Mouse (Mus musculus): ENCODE results near the gene Pimreg. TPM values are rescaled to one million over a fixed set of nuclear protein-coding genes. Genes with fewer than 3 reads are reported as not detected.
A peak's percentile ranks its signal among the peaks of the same experiment; 100 is the strongest.

The Pimreg gene
- polyA plus RNA-seq, 1 experiment from 2014 or later = 228 TPM

DNA sequence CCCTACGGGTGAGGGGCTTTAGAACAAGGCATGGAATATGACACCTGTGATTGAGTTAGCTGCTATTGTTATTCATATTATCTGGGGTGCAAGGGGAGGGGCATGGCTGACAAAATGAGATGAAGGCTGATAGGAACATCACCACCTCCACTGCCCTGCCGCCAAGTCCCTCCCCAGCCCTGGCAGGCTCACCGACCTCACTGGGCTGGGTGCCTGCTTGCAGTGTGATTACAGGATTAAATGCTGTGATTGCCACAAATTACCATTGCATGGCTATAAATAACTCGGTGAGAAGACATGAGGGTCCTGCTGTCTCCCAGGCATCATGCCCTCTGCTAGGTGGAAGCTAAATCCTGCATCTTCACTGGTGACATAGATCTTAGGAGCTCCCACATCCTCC, 36.8 kb downstream of the Pimreg start:
- ATAC-seq (replicated peaks; ENCODE audit: low FRiP score) (no peak), DNase-seq (ENCODE audit: low spot score) (no peak)
- H3K4me2 ChIP-seq (ENCODE audit: low read depth, low read length, severe bottlenecking) = no peak overlapping the region
- H3K36me3 ChIP-seq (ENCODE audit: control insufficient read depth, insufficient read depth, low read length) = no peaks in the 10 kb centered on the region
- no peak overlapping the region for H3K27ac ChIP-seq (ENCODE audit: low read depth, low read length)
- WGBS = 53% methylated on average over 4 of the region's 4 CpGs
- H3K4me3 ChIP-seq (ENCODE audit: low read depth, low read length) = no peak overlapping the region
- H3K27me3 ChIP-seq (ENCODE audit: control insufficient read depth, insufficient read depth, low read length) = no peaks in the 10 kb centered on the region
- H3K9me3 ChIP-seq (ENCODE audit: control insufficient read depth, low read length) = no peaks in the 10 kb centered on the region
- H3K4me1 ChIP-seq (replicated peaks; ENCODE audit: control insufficient read depth, insufficient read depth, low read length) = no peaks in the 10 kb centered on the region
- no peak overlapping the region for H3K9ac ChIP-seq (ENCODE audit: low read length)

DNA sequence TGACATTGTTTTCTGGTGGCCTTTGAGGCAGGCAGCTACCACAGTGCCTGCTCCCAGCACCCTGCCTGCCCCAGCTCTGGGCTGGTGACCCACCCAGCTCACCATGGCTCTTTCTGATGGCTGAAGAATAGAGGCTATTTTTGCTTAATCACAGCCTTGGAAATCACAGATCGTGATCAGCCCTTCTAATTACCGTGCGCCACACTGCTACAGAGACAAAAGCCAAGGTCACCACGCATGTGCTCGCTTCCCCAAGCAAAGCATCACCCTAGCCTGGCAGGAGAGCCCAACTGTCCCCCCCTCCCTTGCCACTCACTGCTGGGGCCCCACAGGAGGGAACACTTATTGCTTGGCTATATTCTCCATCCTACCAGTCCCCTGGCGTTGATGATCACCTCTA, 38.6 kb downstream of the Pimreg start:
- no peak overlapping the region for H3K27ac ChIP-seq (ENCODE audit: low read depth, low read length)
- H3K9ac ChIP-seq (ENCODE audit: low read length) = no peak overlapping the region
- no peak for DNase-seq (ENCODE audit: low spot score)
- H3K4me2 ChIP-seq (ENCODE audit: low read depth, low read length, severe bottlenecking) = no peak overlapping the region
- H3K36me3 ChIP-seq (ENCODE audit: control insufficient read depth, insufficient read depth, low read length) = no peaks in the 10 kb centered on the region
- no peak overlapping the region for H3K4me3 ChIP-seq (ENCODE audit: low read depth, low read length)
- 74% methylated on average over 6 of the region's 6 CpGs for WGBS
- H3K9me3 ChIP-seq (ENCODE audit: control insufficient read depth, low read length) = no peaks in the 10 kb centered on the region
- no peak for ATAC-seq (replicated peaks; ENCODE audit: low FRiP score)
- H3K4me1 ChIP-seq (replicated peaks; ENCODE audit: control insufficient read depth, insufficient read depth, low read length) = no peaks in the 10 kb centered on the region
- H3K27me3 ChIP-seq (ENCODE audit: control insufficient read depth, insufficient read depth, low read length) = no peaks in the 10 kb centered on the region

DNA sequence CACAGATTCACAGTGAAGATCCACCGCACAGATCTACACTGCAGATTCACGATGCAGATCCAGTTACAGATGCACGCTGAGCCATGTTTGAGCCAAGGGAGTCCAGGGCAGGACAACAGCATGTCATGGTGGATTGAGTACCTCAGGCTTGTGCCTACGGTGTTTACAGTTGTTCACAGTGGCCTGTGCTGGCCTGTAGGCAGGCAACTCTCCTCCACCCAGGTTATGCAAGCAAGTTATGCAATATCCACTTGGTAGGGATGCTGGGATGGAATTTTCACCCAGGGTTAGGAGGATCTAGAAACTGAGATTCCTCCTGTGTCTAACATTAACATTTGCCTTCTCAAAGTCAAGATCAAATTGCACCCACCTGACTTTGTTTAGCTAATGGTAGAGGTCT, 40.8 kb downstream of the Pimreg start:
- Histone ChIP-seq H3K4me2 (ENCODE audit: low read depth, low read length, severe bottlenecking) (no peak overlapping the region), H3K27me3 (ENCODE audit: control insufficient read depth, insufficient read depth, low read length) (no peaks in the 10 kb centered on the region), H3K27ac (ENCODE audit: low read depth, low read length) (no peak overlapping the region), H3K4me3 (ENCODE audit: low read depth, low read length) (no peak overlapping the region), H3K9ac (ENCODE audit: low read length) (no peak overlapping the region), H3K9me3 (ENCODE audit: control insufficient read depth, low read length) (no peaks in the 10 kb centered on the region), H3K36me3 (ENCODE audit: control insufficient read depth, insufficient read depth, low read length) (no peaks in the 10 kb centered on the region), H3K4me1 (replicated peaks; ENCODE audit: control insufficient read depth, insufficient read depth, low read length) (peaks cover 3% of the 10 kb centered on the region)
- no peak for ATAC-seq (replicated peaks; ENCODE audit: low FRiP score)
- WGBS = 95% methylated on average over 4 of the region's 4 CpGs
- no peak for DNase-seq (ENCODE audit: low spot score)

GRCm38 (mm10) chr11:72084337-72084736, 42.5 kb downstream of the Pimreg start:
- no peak for DNase-seq (ENCODE audit: low spot score)
- Histone ChIP-seq H3K36me3 (ENCODE audit: control insufficient read depth, insufficient read depth, low read length) (no peaks in the 10 kb centered on the region), H3K4me2 (ENCODE audit: low read depth, low read length, severe bottlenecking) (no peak overlapping the region), H3K4me1 (replicated peaks; ENCODE audit: control insufficient read depth, insufficient read depth, low read length) (peaks cover 3% of the 10 kb centered on the region), H3K27ac (ENCODE audit: low read depth, low read length) (no peak overlapping the region), H3K4me3 (ENCODE audit: low read depth, low read length) (no peak overlapping the region), H3K27me3 (ENCODE audit: control insufficient read depth, insufficient read depth, low read length) (no peaks in the 10 kb centered on the region), H3K9ac (ENCODE audit: low read length) (no peak overlapping the region), H3K9me3 (ENCODE audit: control insufficient read depth, low read length) (no peaks in the 10 kb centered on the region)
- ATAC-seq (replicated peaks; ENCODE audit: low FRiP score) = no peak
- WGBS = 95% methylated on average over 15 of the region's 15 CpGs

DNA sequence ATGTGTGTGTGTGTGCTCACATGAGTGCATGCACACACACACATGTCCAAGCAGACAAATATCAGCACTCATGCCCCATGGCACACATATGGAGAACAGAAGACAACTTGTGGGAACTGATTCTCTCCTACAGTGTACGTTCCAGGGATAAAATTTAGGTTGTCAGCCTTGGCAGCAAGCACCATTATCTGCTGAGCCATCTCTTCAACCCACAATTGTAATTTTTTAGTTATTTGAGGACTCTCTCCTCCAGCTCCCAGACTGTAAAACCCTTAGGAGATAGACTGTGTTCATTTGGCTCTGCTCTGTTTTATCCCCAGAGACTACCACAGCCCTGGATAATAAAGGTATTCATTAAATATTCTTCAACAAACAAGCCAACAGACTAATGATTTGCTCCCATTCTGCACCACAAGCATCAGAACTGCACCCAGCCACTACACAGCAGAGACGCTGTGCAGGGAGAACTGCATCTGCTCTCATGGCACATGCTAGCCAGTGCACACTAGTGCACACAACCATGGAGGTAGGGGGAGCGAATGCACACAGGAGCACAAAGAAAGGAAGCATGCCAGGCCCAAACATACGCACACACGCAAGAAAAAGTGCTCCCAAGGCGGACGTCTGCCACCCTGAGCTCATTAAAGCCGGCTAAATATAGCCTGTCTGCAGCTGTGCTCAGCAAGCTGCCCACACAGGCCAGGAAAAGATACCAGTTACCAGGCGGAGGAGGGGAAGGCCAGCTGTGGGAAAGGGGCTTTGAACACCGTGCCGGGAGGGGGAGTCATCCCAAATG, 44.6 kb downstream of the Pimreg start:
- Histone ChIP-seq H3K27me3 (ENCODE audit: control insufficient read depth, insufficient read depth, low read length) (no peaks in the 10 kb centered on the region), H3K4me3 (ENCODE audit: low read depth, low read length) (no peak overlapping the region), H3K27ac (ENCODE audit: low read depth, low read length) (0 out of 2 replicates have a peak overlapping the region, but pooled peaks have one; percentile 27), H3K4me2 (ENCODE audit: low read depth, low read length, severe bottlenecking) (no peak overlapping the region), H3K4me1 (replicated peaks; ENCODE audit: control insufficient read depth, insufficient read depth, low read length) (peaks cover 3% of the 10 kb centered on the region), H3K9me3 (ENCODE audit: control insufficient read depth, low read length) (no peaks in the 10 kb centered on the region), H3K36me3 (ENCODE audit: control insufficient read depth, insufficient read depth, low read length) (no peaks in the 10 kb centered on the region), H3K9ac (ENCODE audit: low read length) (peak overlapping the region; percentile 7; the same call in 1 of the 2 replicates)
- ATAC-seq (replicated peaks; ENCODE audit: low FRiP score) (no peak), DNase-seq (ENCODE audit: low spot score) (no peak)
- 46% methylated on average over 11 of the region's 11 CpGs for WGBS

DNA sequence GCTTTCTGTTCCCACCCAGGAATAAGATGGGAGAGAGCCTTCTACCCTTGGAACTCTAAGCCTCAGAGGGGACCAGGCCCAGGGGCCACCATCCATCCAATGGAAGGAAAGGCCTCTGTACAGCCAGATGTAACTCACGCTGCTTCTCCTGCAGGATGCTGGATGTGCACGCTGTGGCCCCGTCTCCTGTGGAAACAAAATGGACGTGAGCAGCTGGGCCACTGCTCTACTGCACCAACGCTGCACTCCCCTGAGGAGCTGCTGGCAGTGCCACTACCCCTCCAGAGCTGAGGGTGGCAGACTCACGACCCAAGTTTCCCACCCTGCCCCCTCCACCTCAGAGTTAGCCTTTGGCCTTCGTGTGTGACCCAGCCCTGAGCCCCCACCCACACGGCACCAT, 50.6 kb downstream of the Pimreg start:
- DNase-seq (ENCODE audit: low spot score) (no peak), ATAC-seq (replicated peaks; ENCODE audit: low FRiP score) (no peak)
- no peak overlapping the region for H3K4me3 ChIP-seq (ENCODE audit: low read depth, low read length)
- 72% methylated on average over 8 of the region's 8 CpGs for WGBS
- no peak overlapping the region for H3K27ac ChIP-seq (ENCODE audit: low read depth, low read length)
- no peak overlapping the region for H3K4me2 ChIP-seq (ENCODE audit: low read depth, low read length, severe bottlenecking)
- H3K36me3 ChIP-seq (ENCODE audit: control insufficient read depth, insufficient read depth, low read length) = no peaks in the 10 kb centered on the region
- no peak overlapping the region for H3K9ac ChIP-seq (ENCODE audit: low read length)
- H3K9me3 ChIP-seq (ENCODE audit: control insufficient read depth, low read length) = no peaks in the 10 kb centered on the region
- H3K27me3 ChIP-seq (ENCODE audit: control insufficient read depth, insufficient read depth, low read length) = no peaks in the 10 kb centered on the region
- no peaks in the 10 kb centered on the region for H3K4me1 ChIP-seq (replicated peaks; ENCODE audit: control insufficient read depth, insufficient read depth, low read length)

GRCm38 (mm10) chr11:72094442-72094841, 52.6 kb downstream of the Pimreg start:
- H3K36me3 ChIP-seq (ENCODE audit: control insufficient read depth, insufficient read depth, low read length) = no peaks in the 10 kb centered on the region
- no peak for ATAC-seq (replicated peaks; ENCODE audit: low FRiP score)
- no peaks in the 10 kb centered on the region for H3K9me3 ChIP-seq (ENCODE audit: control insufficient read depth, low read length)
- 87% methylated on average over 7 of the region's 7 CpGs for WGBS
- no peak overlapping the region for H3K4me3 ChIP-seq (ENCODE audit: low read depth, low read length)
- no peak for DNase-seq (ENCODE audit: low spot score)
- no peaks in the 10 kb centered on the region for H3K4me1 ChIP-seq (replicated peaks; ENCODE audit: control insufficient read depth, insufficient read depth, low read length)
- H3K27me3 ChIP-seq (ENCODE audit: control insufficient read depth, insufficient read depth, low read length) = no peaks in the 10 kb centered on the region
- no peak overlapping the region for H3K27ac ChIP-seq (ENCODE audit: low read depth, low read length)
- H3K9ac ChIP-seq (ENCODE audit: low read length) = no peak overlapping the region
- H3K4me2 ChIP-seq (ENCODE audit: low read depth, low read length, severe bottlenecking) = no peak overlapping the region

DNA sequence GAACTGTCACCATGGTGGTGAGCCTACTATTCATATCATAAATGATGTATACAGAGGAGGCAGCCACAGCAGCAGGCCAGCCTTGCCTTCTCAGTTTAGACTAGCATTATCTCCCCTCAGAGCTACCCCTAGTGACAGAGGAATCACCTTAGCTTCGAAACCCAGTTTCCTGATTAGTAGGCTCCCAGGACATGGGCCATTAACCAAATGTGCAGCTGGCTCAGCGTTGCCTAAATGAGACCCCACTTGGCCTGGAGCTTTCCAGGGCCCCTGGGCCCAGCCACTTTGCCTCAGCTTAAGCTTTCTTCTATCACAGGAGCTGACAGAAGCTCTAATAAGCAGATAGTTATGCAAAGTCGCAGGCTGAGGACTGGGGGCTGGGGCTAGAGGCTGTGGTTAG, 54.2 kb downstream of the Pimreg start:
- Histone ChIP-seq H3K4me3 (ENCODE audit: low read depth, low read length) (no peak overlapping the region), H3K9me3 (ENCODE audit: control insufficient read depth, low read length) (no peaks in the 10 kb centered on the region), H3K4me1 (replicated peaks; ENCODE audit: control insufficient read depth, insufficient read depth, low read length) (no peaks in the 10 kb centered on the region), H3K36me3 (ENCODE audit: control insufficient read depth, insufficient read depth, low read length) (no peaks in the 10 kb centered on the region), H3K27me3 (ENCODE audit: control insufficient read depth, insufficient read depth, low read length) (no peaks in the 10 kb centered on the region), H3K9ac (ENCODE audit: low read length) (no peak overlapping the region), H3K27ac (ENCODE audit: low read depth, low read length) (no peak overlapping the region), H3K4me2 (ENCODE audit: low read depth, low read length, severe bottlenecking) (no peak overlapping the region)
- no peak for DNase-seq (ENCODE audit: low spot score)
- WGBS = 48% methylated on average over 3 of the region's 3 CpGs
- ATAC-seq (replicated peaks; ENCODE audit: low FRiP score) = no peak

Measured in forebrain, embryonic 11.5 days (tissue).